Mouse (Mus musculus) ES-E14 (cell line): ENCODE measurements around the gene Ptprm. TPM values are rescaled to one million over a fixed set of nuclear protein-coding genes. Genes with fewer than 3 reads are reported as not detected.

Experiments
- DNase-seq: peaks from one replicate; pipeline ENCODE4 v3.0.0-alpha.2; 2013; ENCODE audit warnings: low read depth, low spot score
- H3K27ac ChIP-seq: 2 replicates; pipeline ENCODE4 v1.5.1; 2012; ENCODE audit warnings: low read depth, mild to moderate bottlenecking, low read length, moderate library complexity, mixed read lengths; ENCODE audit not compliant: poor library complexity, insufficient read depth, severe bottlenecking
- H3K36me3 ChIP-seq: 2 replicates; pipeline ENCODE4 v1.6.1; 2012; ENCODE audit warnings: mild to moderate bottlenecking, low read length, moderate library complexity, mixed read lengths; ENCODE audit not compliant: control insufficient read depth, poor library complexity, insufficient read depth, severe bottlenecking
- H3K4me1 ChIP-seq, 2 experiments: fragments of 150-350 bp in 1 of 2; sonication (generic) in 1 of 2; 2 replicates each; pipeline ENCODE4 v1.6.1; 2012; ENCODE audit warnings: low read length in 2 of 2, mild to moderate bottlenecking in 1 of 2, mixed read lengths in 1 of 2; ENCODE audit not compliant: control insufficient read depth in 2 of 2, insufficient read depth in 2 of 2, poor library complexity in 1 of 2
- H3K4me3 ChIP-seq, 2 experiments: fragments of 150-350 bp in 1 of 2; sonication (generic) in 1 of 2; 2 replicates each; pipeline ENCODE4 v1.5.1; 2012; ENCODE audit warnings: low read length in 2 of 2, low read depth in 1 of 2, mild to moderate bottlenecking in 1 of 2, mixed read lengths in 1 of 2; ENCODE audit not compliant: insufficient read depth in 1 of 2, poor library complexity in 1 of 2, severe bottlenecking in 1 of 2
- H3K9ac ChIP-seq: 2 replicates; pipeline ENCODE4 v1.6.1; 2012; ENCODE audit warnings: low read depth, mild to moderate bottlenecking, low read length, mixed read lengths; ENCODE audit not compliant: poor library complexity, insufficient read depth, severe bottlenecking
- H3K9me3 ChIP-seq: fragments of 150-350 bp; sonication (generic); 2 replicates; pipeline ENCODE4 v1.6.1; 2012; ENCODE audit warnings: low read depth, mild to moderate bottlenecking, low read length; ENCODE audit not compliant: control insufficient read depth, insufficient read depth
- CHD2 ChIP-seq: IDR thresholded peaks from 2 replicates; pipeline ENCODE4 v1.6.1; 2014; ENCODE audit warnings: mild to moderate bottlenecking, low read depth, low read length, inconsistent platforms
- HCFC1 ChIP-seq: IDR thresholded peaks from 2 replicates; pipeline ENCODE4 v1.6.1; 2012; ENCODE audit warnings: low read length, inconsistent platforms, borderline replicate concordance; ENCODE audit not compliant: insufficient read depth
- MAFK ChIP-seq: IDR thresholded peaks from 2 replicates; pipeline ENCODE4 v1.6.1; 2014; ENCODE audit warnings: mild to moderate bottlenecking, low read depth, low read length, inconsistent platforms; ENCODE audit not compliant: insufficient read depth
- ZC3H11A ChIP-seq: IDR thresholded peaks from 2 replicates; pipeline ENCODE4 v1.6.1; 2012; ENCODE audit warnings: low read depth, mild to moderate bottlenecking, inconsistent platforms, low read length, borderline replicate concordance
- ZNF384 ChIP-seq: IDR thresholded peaks from 2 replicates; pipeline ENCODE4 v1.6.1; 2012; ENCODE audit warnings: low read depth, low read length, inconsistent platforms
- in situ Hi-C, 2 experiments: fragments of 600-800 bp; cut with MboI; formaldehyde crosslinking; loops; one replicate each; pipeline ENCODE4 v1.15.1; 2025; ENCODE audit warnings: low sequenced_read_pairs in 2 of 2, inconsistent platforms in 1 of 2; ENCODE audit not compliant: unreplicated experiment in 2 of 2
- total RNA-seq: library from RNA; depleted of rRNA; stranded (reverse); fragments of 300-350 nt; gene quantifications from 2 replicates; pipeline ENCODE4 v1.2.3, GENCODE M21; 2012

The Ptprm gene
- total RNA-seq, 1 experiment, result 2.9 TPM

DNA sequence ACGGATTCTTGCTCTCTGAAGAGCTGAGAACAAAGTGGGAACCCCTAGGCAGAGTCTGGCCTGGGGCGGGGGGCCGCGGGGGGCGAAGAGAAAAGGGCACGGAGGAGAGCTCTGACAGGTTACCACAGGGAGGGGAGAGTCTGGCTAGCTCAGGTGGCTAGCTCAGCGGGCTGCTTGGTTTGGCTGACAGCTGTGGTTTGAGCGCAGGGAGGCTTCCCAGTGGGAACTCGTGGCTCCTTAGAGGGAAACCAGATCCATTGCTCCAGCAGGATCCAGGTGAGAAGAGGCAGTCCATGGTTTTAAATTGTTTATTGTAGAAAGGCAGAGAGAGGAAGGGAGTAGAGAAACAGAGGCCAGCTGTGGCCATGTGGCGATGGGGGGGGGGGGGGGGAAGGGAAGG lies 689.5 kb downstream of the Ptprm start:
- no peaks in the 10 kb centered on the region for H3K36me3 ChIP-seq
- in situ Hi-C loops, result no loop called here
- no peak overlapping the region for H3K27ac ChIP-seq
- H3K4me3 ChIP-seq, result no peak overlapping the region
- TF ChIP-seq MAFK (no peak), ZNF384 (no peak), HCFC1 (no peak)
- H3K4me1 ChIP-seq, result no peaks in the 10 kb centered on the region
- no peaks in the 10 kb centered on the region for H3K9me3 ChIP-seq
- no peak overlapping the region for H3K9ac ChIP-seq
- DNase-seq, result no peak

DNA sequence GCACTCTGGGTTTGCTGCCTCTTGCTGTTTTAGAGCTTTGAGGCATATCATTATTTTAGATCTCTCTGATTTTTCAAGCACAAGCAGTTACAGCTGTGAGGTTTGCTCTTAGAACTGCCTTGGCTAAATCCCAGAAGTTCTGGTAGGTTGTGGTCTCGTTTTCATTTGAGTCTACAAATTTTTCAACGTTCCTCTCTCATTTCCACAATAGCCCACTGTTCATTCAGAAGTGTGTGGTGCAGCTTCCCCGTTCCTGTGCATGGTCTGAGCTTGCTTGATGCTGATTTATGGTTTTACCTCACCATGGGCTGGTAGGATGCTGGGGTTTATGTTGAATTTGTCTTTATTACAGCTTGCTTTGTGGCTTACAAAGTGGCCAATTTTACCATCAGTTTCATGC lies 695.0 kb downstream of the Ptprm start:
- in situ Hi-C loops, result no loop called here
- no peak for DNase-seq

DNA sequence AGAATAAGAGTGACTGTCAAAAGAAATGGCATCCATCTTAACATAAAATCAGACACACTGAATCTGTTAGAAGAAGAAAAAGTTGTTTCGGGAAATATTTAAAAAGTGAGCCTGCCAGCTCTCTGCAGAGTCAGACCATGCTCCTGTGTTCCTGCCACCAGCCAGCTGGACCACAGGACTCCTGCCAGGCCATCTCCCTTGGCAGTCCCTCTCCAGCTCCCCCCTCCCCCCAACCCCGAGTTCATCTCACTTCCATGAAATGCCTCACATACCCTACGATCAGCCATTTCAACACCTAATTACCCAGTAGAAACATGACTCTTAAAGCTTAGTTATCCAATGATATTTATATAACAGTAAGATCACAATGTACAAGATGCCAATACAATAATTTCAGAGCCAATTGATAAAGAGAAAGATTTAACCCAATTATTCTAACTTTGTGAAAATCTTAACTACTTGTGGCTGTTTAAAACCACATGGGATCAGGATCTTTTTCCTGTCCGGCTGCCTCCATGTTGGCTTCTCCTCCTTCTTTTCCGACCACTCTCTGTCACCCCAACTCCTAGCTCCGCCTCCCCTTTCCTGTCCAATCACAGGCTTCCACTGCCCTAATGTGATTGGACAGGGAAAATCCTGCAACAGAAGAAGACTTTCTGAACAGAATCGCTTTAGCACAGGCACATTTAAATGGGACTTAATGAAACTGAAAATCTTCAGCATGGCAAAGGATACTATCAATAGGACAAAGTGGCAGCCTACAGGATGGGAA lies 716.1 kb downstream of the Ptprm start:
- H3K36me3 ChIP-seq, result no peaks in the 10 kb centered on the region
- H3K27ac ChIP-seq, result no peak overlapping the region
- DNase-seq, result no peak
- TF ChIP-seq MAFK, result no peak
- TF ChIP-seq ZC3H11A, result no peak
- no peak for TF ChIP-seq CHD2
- TF ChIP-seq HCFC1, result no peak
- no peak for TF ChIP-seq ZNF384
- no peaks in the 10 kb centered on the region for H3K4me1 ChIP-seq
- H3K9me3 ChIP-seq, result no peaks in the 10 kb centered on the region
- no peak overlapping the region for H3K9ac ChIP-seq
- H3K4me3 ChIP-seq, result no peak overlapping the region
- in situ Hi-C loops, result no loop called here

More for the DNA sequence above, 695.0 kb downstream of the Ptprm start:
- Histone ChIP-seq H3K4me1 (no peaks in the 10 kb centered on the region), H3K27ac (no peak overlapping the region), H3K9ac (no peak overlapping the region), H3K4me3 (no peak overlapping the region), H3K36me3 (no peaks in the 10 kb centered on the region), H3K9me3 (no peaks in the 10 kb centered on the region)
- TF ChIP-seq MAFK (no peak), CHD2 (no peak), HCFC1 (no peak), ZNF384 (no peak), ZC3H11A (no peak)

DNA sequence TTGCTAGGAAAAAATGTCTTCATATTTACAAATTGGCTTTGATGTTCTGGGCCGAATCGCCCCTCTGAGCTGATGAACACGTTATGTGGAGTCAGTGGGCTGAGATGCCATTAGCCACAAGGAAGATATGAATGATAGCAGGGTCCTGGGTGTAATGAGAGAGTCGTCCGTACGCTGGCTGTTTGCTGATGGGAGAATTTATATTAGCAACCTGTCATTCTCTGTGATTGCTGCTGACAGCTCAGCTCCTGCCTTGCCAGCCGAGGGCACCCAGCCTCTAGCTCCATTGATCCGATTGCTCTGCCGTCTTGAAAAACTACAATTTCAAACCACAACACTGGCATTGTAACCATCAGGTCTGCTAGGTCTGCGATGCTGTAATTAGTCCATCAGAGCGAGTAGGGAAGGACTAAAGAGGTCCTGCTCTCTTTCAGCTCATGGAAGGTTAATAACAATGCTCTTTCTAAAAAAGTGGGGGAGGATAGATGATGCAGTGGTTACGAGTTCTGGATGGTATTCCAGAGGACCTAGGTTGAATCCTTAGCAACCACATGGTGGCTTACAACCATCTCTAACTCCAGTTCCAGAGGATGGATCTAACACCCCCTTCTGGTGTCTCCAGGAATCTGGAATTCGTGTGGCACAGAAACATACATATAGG lies 734.1 kb downstream of the Ptprm start:
- Histone ChIP-seq H3K9me3 (no peaks in the 10 kb centered on the region), H3K36me3 (no peaks in the 10 kb centered on the region), H3K9ac (no peak overlapping the region), H3K4me1 (no peaks in the 10 kb centered on the region), H3K27ac (no peak overlapping the region), H3K4me3 (no peak overlapping the region)
- in situ Hi-C loops, result no loop called here
- no peak for DNase-seq
- no peak for TF ChIP-seq ZC3H11A
- no peak for TF ChIP-seq ZNF384
- no peak for TF ChIP-seq CHD2
- TF ChIP-seq MAFK, result no peak
- TF ChIP-seq HCFC1, result no peak
